Mouse (Mus musculus) neural tube, embryonic 10.5 days (tissue): ENCODE measurements around the gene Otp.

ENCODE experiments used
- DNase-seq: peaks from one replicate; pipeline ENCODE4 v3.0.0-alpha.2; 2017; ENCODE audit warnings: low spot score; ENCODE audit errors: extremely low spot score

Gene Otp

GRCm38 (mm10) chr13:94875396-94875880 lies at the start of gene Otp:
TSS of gene Otp (plus strand) at chr13:94875602.
- DNase-seq: peak; percentile 26

- DNase-seq: no peak
Observed at GRCm38 (mm10) chr13:94826389-94826788, 49.0 kb upstream of the Otp start.

DNA sequence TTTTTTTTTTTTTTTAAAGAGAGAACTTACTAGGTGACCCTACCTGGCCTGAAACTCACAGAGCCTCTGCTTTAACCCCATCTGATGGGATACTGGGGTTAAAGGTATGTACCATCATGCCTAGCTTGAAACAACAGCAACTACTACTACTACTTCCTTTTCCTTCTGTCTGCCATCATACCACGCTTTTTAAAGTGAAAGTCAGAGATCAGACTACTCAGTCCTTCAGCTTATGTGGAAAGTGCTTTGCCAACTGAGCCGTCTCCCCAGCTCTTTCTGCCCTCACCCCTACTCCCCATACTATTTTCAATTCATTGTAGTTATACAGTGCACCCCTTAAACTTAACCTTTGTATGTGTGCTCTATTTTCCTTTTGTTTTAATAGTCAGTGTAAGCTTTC lies 48.4 kb upstream of the Otp start:
- no peak for DNase-seq

- no peak for DNase-seq
Observed at GRCm38 (mm10) chr13:94827847-94828246, 47.6 kb upstream of the Otp start.

DNA sequence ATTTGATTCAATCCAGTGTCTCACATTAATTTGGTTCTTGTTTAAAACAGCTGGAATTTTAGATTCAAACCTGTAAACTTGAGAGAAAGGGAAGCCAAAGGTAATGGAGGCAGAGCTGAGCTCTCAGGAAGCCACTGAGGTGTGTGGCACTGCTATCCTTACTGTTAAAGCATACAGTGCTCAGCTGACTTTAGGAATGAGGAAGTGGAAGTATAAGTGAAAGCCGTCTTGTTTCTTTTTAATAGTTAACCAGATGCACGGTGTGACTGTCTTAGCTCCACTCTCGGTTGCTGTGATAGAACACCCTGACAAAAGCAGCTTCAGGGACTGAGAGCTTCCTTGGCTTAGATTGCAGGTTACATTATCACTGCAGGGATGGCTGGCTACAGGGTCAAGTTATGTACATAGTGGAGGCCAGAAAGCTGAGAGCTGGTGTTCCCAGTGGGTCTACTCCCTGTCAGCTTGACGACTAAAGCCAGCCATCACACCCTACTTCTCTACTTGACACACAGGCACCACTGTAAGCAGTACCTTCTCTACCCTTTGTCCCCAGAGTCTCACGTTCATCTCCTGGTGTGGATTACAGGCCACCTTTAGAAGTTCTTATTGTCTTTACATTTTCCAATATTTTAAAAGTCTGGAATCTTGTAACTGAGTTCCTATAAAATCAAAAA lies 37.2 kb upstream of the Otp start:
- DNase-seq: no peak

DNA sequence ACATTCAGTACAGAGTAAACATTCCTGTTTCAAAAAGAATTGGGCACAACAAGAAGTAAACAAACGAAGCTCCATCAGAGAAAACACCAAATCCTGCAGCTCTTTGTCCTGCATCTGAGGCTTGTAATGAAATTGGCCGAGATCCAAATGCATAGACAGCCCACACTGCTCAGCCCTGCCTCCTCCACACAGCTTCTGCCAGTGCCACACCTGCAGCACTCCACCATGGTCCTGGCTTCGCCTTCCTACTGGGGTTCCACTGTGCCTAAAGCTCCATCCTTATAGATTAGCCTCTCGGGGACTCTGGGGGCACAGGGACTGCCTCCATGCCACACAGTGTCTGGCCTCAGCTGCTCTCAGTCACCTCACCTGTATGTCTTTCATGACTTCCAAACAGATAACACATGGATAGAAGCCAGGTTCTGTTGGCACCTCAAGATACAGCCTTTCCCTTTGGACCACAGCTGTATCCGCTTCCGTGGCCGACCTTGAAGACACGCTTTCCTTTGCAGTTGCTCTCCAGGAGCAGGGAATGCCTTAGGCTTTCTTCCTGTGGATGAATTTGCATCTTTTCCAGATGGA lies 36.6 kb upstream of the Otp start:
- DNase-seq: no peak

DNA sequence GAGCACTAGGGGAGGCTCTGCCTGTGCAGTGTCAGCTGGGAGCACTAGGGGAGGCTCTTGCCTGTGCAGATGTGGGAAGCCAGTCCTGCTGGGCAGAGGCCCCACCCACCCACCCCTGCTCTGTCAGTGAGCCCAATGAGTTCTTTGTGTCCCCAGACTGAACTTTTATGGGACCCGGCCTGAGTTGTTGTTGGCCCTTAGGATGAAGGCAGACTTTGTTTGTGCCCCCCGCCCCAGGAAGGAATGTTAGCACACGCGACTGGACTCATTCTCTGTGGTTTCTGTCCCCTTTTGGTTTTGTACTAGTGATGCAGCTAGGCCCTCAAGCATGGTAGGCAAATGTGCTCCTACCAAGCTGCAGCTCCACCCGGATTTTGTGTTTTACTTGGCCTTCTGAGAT lies 32.2 kb upstream of the Otp start:
- DNase-seq: no peak

- DNase-seq: no peak
Observed at GRCm38 (mm10) chr13:94847870-94848269, 27.5 kb upstream of the Otp start.

DNA sequence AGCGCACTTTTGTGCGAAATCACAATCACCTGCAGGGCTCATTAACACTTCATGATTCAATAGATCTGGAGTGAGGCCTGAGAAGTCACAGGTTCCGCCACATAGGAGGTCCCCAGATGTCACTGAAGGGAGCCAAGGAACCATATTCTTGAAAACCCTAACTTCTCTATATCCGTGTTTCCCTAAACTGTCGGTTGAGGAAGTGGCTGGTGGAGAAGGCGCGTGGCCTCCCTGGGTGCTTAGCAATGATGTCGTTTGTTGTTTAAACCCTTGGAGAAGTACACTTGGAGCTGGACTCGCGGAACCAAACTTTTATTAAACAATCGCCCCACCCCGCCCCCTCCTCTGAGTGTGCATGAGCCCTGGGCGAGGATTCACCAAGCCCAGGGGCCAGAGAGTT lies 26.1 kb upstream of the Otp start:
- DNase-seq: no peak

DNA sequence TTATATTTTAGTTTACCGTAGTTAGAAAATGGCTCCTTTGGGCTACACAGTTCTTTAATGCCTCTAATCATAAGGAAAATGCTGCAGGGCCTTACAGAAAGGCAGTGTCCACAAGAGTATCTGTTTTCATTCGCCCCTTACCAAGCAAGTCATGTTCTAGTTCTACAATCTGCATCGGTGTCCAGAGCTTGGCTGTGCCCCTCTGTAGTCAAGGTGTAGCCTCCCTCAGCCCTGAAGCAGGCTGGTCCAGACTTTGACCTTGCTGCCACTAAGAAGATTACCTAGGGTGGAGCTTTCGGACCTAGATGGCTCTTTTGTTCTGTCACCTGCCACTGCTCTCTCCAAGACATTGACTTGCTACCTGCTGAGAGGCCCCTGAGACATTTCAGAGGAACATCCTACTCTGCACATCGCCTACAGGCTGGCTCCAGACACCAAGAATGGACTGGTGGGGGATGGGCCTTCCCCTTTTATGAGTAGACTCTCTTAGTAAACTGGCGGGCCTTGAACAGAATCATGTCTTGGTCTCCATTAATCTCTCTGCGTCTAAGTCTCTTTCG lies 17.3 kb upstream of the Otp start:
- no peak for DNase-seq

GRCm38 (mm10) chr13:94859256-94859655 lies 16.1 kb upstream of the Otp start:
- DNase-seq: no peak

- no peak for DNase-seq
Observed at GRCm38 (mm10) chr13:94862491-94863230, 12.7 kb upstream of the Otp start.

DNA sequence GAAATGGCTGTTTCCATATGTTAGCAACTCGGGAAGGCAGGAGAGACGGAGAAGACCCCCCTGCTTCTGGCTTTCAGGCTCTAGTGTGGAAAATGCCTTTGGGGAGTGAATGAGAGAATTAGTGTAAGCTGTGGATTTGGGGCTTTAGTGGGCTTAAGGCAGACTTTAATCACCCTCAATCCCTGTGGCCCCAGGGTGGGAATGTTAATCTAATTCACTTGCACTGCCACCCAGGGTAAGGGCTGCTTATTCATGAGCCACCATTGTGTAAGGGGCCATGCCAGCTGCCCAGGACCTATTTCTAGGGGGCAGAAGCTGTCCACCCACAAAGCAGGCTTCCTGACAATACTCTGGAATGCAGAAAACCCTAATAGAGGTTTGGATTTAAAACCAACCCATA lies 8.5 kb upstream of the Otp start:
- DNase-seq: no peak

GRCm38 (mm10) chr13:94867772-94868171 lies 7.6 kb upstream of the Otp start:
- DNase-seq: no peak

GRCm38 (mm10) chr13:94868478-94868950 lies 6.9 kb upstream of the Otp start:
- peak; percentile 85 for DNase-seq

- peak; percentile 38 for DNase-seq
Observed at GRCm38 (mm10) chr13:94869541-94869940, 5.9 kb upstream of the Otp start.

GRCm38 (mm10) chr13:94870071-94870460 lies 5.3 kb upstream of the Otp start:
- peak; percentile 46 for DNase-seq

- DNase-seq: peak; percentile 65
Observed at GRCm38 (mm10) chr13:94870461-94871186, 4.8 kb upstream of the Otp start.

DNA sequence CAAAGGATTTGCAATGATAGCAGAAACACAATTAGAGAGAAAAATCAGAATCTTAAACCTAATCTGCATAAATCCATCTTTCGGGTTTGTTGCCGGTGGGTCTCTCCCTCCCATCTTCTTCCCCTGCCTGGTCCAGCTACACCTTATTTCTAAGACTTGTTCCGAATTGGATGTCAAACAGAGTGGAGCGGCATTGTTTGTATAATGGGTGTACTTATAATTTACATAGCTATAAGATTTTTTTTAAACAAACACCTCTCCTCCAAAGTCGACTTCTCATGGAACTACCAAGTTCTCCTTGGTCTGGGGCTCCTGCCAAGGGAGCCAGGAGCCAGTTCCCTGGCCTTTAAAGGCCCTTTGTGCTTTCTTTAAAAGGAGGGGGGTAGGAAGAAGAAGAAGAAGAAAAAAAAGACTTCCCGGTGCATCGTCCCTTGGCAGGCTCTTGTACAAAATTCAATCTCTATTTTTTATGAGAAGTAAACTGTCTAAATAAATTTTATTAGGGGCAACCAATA lies 3.5 kb upstream of the Otp start:
- DNase-seq: no peak

DNA sequence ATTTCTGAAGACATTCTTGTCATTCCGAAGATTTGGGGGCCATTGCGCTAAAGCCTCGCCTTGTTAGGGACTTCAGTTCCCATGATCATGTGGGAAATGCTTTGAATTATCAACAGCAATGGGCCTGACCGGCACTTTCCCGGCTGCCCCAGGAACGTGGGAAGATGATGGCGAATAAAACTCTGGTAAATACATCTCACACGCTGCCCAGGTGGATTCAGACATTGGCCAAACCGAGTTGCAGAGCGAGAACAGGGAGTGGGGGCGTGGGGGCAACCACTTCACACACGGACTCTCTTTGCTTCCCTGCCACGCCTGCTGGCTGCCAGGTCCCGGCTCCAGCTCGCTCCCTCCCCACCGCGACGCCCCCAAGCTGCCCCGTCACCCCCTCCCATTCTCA lies 3.0 kb upstream of the Otp start:
- DNase-seq: peak; percentile 49
